Mouse (Mus musculus): ENCODE data around the gene Gm17387. TPM values are rescaled to one million over a fixed set of nuclear protein-coding genes. Genes with fewer than 3 reads are reported as not detected.

The Gm17387 gene
- total and polyA plus RNA-seq, 3 experiments, result not detected

GRCm38 (mm10) chr7:141061269-141061692 is 32.4 kb downstream of the Gm17387 start:
- DNase-seq (ENCODE audit: low read depth, low spot score), result no peak
- Histone ChIP-seq H3K27ac (ENCODE audit: control insufficient read depth, low read depth, low read length) (no peak overlapping the region), H3K9ac (ENCODE audit: control insufficient read depth, low read depth, low read length, poor library complexity, severe bottlenecking) (0 out of 2 replicates have a peak overlapping the region, but pooled peaks have one; percentile 4), H3K4me3 (ENCODE audit: control insufficient read depth in 1 of 2, insufficient read depth in 1 of 2, low read depth in 2 of 2, low read length in 2 of 2) (peak overlapping the region in 1 of 2 experiments; percentile 27; a peak in 2 of 4 replicates), H3K79me2 (ENCODE audit: control insufficient read depth, insufficient read depth, low read length, poor library complexity) (no peaks in the 10 kb centered on the region), H3K36me3 (ENCODE audit: control insufficient read depth in 1 of 2, insufficient read depth in 2 of 2, low read length in 2 of 2) (no peaks in the 10 kb centered on the region), H3K4me1 (ENCODE audit: control insufficient read depth in 1 of 2, insufficient read depth in 2 of 2, low read length in 2 of 2) (no peaks in the 10 kb centered on the region), H3K27me3 (ENCODE audit: control insufficient read depth in 1 of 2, insufficient read depth in 2 of 2, low read length in 2 of 2) (peaks cover 10 to 19% of the 10 kb centered on the region in 2 experiments), H3K9me3 (replicated peaks; ENCODE audit: insufficient read depth, low read length) (no peaks in the 10 kb centered on the region)
- TF ChIP-seq EP300 (IDR thresholded peaks at IDR 0.05; ENCODE audit: low read depth in 1 of 2, low read length in 2 of 2) (no peak), CHD1 (IDR thresholded peaks at IDR 0.05; ENCODE audit: low read depth, low read length) (no peak), SMC3 (IDR thresholded peaks at IDR 0.05; ENCODE audit: low read depth, low read length) (no peak), ZMIZ1 (IDR thresholded peaks at IDR 0.05; ENCODE audit: low read depth, low read length) (no peak), KAT2A (conservative IDR thresholded peaks at IDR 0.05; ENCODE audit: low read depth, low read length) (no peak), POLR2A (IDR thresholded peaks at IDR 0.05; ENCODE audit: control insufficient read depth in 1 of 2, insufficient read depth in 1 of 2, low read depth in 1 of 2, low read length in 2 of 2, poor library complexity in 1 of 2) (no peak), ZC3H11A (IDR thresholded peaks at IDR 0.05; ENCODE audit: low read depth, low read length) (no peak), HCFC1 (IDR thresholded peaks at IDR 0.05; ENCODE audit: low read depth, low read length) (no peak), MXI1 (IDR thresholded peaks at IDR 0.05; ENCODE audit: low read depth, low read length) (no peak), ELF1 (IDR thresholded peaks at IDR 0.05; ENCODE audit: low read depth, low read length) (no peak), GATA1 (IDR thresholded peaks at IDR 0.05; ENCODE audit: low read depth, low read length) (no peak), NRF1 (IDR thresholded peaks at IDR 0.05; ENCODE audit: insufficient read depth, low read depth, low read length, poor library complexity, severe bottlenecking) (no peak), MAZ (IDR thresholded peaks at IDR 0.05; ENCODE audit: low read depth, low read length) (no peak), UBTF (IDR thresholded peaks at IDR 0.05; ENCODE audit: borderline replicate concordance, insufficient read depth, low read depth, low read length) (no peak), TBP (IDR thresholded peaks at IDR 0.05; ENCODE audit: low read depth, low read length) (no peak), TAL1 (IDR thresholded peaks at IDR 0.05; ENCODE audit: low read length) (no peak), USF2 (IDR thresholded peaks at IDR 0.05; ENCODE audit: borderline replicate concordance in 1 of 2, insufficient read depth in 1 of 2, low read depth in 1 of 2, low read length in 2 of 2) (no peak), MEF2A (IDR thresholded peaks at IDR 0.05; ENCODE audit: extremely low read depth, insufficient replicate concordance, low read depth, low read length, poor library complexity, severe bottlenecking) (no peak)

- no peaks in the 10 kb centered on the region for H3K4me1 ChIP-seq (ENCODE audit: control insufficient read depth in 1 of 2, insufficient read depth in 2 of 2, low read length in 2 of 2)
- no peaks in the 10 kb centered on the region for H3K79me2 ChIP-seq (ENCODE audit: control insufficient read depth, insufficient read depth, low read length, poor library complexity)
- TF ChIP-seq NELFE (IDR thresholded peaks at IDR 0.05; ENCODE audit: low read depth, low read length), result no peak
- no peak for TF ChIP-seq MYB (IDR thresholded peaks at IDR 0.05; ENCODE audit: low read depth, low read length)
- TF ChIP-seq MXI1 (IDR thresholded peaks at IDR 0.05; ENCODE audit: low read depth, low read length), result no peak
- TF ChIP-seq POLR2AphosphoS5 (IDR thresholded peaks at IDR 0.05; ENCODE audit: borderline replicate concordance, low read depth, low read length), result no peak
- no peak for TF ChIP-seq RAD21 (IDR thresholded peaks at IDR 0.05; ENCODE audit: low read depth, low read length)
- no peak for TF ChIP-seq SMC3 (IDR thresholded peaks at IDR 0.05; ENCODE audit: low read depth, low read length)
- no peak overlapping the region for H3K9ac ChIP-seq (ENCODE audit: control insufficient read depth, low read depth, low read length, poor library complexity, severe bottlenecking)
- no peaks in the 10 kb centered on the region for H3K9me3 ChIP-seq (replicated peaks; ENCODE audit: insufficient read depth, low read length)
- peaks cover 10 to 19% of the 10 kb centered on the region in 2 experiments for H3K27me3 ChIP-seq (ENCODE audit: control insufficient read depth in 1 of 2, insufficient read depth in 2 of 2, low read length in 2 of 2)
- H3K36me3 ChIP-seq (ENCODE audit: control insufficient read depth in 1 of 2, insufficient read depth in 2 of 2, low read length in 2 of 2), result no peaks in the 10 kb centered on the region
- no peak overlapping the region for H3K27ac ChIP-seq (ENCODE audit: control insufficient read depth, low read depth, low read length)
- DNase-seq (ENCODE audit: low read depth, low spot score), result no peak
- H3K4me3 ChIP-seq (ENCODE audit: control insufficient read depth in 1 of 2, insufficient read depth in 1 of 2, low read depth in 2 of 2, low read length in 2 of 2), result no peak overlapping the region
These were observed 33.6 kb downstream of the Gm17387 start for GRCm38 (mm10) chr7:141062525-141062924.
